Mouse (Mus musculus): Measurements from ENCODE around the gene Eomes.

Eomes gene

DNA sequence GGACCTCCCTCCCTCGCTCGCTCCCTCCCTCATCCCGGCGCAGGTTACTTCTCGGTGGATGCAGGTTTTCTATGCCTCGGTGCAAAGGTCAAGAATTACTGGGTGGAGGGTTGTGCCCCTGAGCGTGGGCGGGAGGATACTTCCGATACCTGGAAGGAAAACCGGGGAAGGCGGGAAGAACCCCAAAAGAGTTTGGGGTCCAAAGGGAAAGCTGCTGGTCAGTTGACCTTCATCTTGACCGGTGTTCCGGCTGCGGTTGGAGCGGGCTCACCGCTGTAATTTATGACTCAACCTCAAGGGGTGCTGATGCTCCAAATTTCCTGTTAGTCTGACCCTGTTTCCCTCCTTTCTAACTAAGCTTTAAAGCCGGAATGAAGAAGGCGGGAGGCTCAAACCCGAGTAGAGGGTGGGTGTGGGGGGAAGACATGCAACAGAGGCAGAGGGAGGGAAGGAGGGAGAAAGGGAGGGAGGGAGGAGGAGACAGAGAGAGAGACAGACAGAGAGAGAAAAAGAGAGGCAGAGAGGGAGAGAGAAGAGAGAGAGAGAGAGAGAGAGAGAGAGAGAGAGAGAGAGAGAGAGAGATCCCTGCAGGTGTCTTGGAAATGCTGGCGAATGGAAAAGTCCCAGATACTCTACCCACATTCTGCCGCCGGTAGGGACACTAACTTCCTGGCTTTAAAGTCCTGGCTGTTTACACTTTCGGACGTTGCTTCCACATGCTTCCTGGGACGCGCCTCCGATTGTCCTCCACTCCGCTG, 10.3 kb downstream of the Eomes start:
- peak; percentile 63 for DNase-seq

DNA sequence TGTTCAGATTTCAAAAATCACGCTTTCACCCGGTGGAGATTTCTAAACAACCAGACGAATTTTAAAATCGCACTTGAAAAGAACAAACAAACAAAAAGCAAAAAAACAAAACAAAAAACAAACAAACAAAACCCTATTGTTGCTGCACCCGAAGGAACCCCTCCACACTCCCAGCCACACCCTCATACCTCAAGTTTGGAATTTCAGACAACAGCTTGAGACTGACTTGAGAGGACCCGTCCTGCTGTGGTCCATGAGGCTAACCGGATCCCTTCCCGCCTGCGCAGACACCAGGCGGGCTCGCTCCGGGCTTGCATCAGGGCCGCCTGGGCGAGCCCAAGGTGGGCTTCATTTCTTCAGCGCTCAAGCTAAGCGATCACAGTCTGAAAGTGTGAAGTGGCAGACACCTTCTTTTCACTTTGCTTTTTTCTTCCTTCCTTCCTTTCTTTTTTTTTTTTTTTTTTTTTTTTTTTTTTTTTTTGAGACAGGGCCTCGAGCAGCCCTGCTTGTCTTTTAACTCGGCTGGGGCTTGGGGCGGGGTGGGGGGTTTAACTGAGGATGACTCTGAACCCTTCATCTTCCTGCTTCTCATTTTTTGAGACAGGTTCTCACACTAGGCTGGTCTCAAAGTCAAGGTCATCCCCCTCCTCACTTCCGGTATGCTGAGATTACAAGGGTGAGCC, 11.0 kb downstream of the Eomes start:
- no peak for DNase-seq

DNA sequence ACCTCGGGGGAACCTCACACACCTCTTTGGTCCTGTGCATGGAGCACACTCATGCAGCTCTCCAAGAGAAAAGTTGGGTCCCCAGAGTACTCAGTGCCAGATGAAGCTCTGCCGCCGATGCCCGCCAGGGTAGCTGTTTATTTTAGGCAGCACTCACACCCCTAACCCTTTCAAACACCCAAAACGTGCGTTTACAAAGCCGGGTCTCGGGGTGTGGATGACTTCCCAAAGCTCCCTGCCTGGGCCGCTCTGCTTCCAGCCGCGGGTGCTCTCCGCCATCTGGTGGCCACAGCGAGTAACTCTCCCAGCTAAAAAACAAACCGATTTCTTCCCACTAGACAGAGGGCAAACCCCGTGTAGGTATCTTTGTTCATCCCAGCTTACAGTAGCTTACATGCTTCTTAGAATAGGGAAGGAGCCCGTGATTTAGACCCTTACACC, 11.6 kb downstream of the Eomes start:
- DNase-seq, result peak; percentile 82

DNA sequence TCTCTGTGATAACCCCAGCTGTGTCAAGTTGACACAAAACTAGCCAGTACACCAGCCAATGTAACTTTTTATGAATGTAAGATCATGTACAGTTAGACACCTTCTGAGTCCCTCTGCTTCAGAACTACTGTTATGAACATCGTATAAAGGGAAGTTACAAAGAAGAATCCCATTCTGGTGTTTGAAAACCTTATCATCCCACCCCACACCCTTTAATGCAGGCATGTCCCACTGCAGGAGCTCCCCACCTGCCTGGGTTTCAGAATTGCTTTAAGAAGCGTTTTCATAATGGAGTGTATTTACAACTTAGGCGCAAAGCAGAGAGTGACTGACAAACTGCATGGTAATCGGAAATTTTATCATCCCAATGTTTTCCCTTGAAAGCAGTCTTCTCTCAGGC, 13.2 kb downstream of the Eomes start:
- DNase-seq, result no peak

DNA sequence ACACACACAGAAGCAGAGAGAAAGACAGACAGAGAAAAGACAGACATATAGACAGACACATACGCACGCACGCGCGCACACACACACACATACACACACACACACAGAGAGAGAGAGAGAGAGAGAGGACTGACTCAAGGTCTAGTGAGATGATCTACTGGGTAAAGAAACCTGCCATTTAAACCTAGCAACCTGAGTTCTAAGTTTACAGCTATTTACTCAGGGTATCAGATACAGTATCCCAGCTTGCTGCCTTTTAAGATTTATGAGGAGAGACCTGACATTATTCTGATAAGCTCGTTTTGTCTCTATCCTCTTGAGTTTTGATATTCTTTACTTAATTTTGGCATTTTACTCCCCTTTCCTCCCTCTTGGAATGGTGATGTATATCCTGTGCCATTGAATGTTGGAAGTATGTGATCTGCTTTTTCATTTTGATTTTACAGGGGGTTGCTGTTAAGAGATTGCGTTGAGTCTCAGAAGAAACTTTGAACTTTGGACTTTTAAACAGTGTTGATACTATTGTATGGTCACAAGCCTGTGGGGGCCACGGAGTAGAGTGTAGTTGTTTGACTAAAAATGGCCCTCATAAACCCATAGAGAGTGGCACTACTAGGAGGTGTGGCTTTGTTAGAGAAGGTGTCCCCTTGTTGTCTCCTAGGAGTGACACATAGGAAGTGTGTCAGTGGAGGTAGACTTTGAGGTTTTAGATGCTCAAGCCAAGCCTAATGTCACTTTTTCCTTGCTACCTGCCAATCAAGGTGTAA, 15.1 kb downstream of the Eomes start:
- no peak for DNase-seq

DNA sequence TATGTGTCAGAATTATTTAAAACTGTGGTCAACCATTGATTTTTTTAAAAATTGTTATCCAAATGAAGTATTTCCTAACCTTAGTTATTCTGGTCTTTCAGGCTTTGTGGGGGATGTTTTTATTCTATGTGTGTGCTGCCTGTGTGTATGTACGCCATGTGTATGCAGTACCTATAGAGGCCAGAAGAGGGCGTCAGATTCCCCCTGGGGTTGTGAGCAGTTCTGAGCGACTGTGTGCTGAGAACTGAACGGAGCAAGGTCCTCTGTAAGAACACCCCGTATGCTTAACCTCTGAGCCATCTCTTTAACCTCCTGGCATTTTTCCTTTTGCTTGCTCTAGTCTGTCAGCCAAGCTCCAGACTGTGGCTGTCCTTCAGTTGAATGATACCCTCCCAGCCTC, 16.1 kb downstream of the Eomes start:
- no peak for DNase-seq

DNA sequence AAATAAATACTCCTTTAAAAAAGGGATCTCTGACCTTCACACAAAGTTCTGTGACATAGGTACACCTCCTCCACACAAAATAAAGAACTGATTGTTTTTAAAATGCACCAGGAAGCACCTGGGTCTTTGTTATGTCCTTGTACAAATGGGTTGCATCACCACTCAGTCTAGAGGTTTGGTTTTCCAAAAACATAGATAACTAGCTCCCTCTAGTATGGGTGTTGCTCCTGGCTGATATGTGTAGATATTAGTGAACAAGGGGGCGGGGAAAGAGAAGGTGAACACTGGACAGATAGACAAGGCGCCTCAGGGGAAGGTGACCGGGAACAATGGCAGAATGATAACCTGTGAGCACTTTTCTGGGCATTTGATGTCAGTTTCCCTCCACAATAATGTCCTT, 17.9 kb downstream of the Eomes start:
- no peak for DNase-seq

DNA sequence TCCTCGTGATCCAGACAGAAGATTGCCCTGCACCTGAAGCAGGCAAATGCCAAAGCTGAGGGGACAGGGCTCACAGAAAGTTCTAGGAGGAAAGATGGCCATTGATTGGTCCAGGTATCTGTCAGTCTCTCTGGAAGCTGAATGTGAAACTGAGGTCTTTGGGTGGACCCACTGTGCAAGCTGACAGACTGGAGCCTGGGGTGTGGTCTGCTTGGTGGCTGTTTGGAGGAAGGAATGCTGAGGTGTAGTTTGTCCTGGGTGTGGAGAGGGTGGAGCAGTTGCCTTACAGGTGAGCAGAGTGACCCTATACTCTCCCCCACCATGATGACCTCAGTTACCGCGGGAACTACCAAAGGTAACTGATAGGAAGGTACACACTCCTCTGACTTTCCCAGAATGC, 18.9 kb downstream of the Eomes start:
- no peak for DNase-seq

DNA sequence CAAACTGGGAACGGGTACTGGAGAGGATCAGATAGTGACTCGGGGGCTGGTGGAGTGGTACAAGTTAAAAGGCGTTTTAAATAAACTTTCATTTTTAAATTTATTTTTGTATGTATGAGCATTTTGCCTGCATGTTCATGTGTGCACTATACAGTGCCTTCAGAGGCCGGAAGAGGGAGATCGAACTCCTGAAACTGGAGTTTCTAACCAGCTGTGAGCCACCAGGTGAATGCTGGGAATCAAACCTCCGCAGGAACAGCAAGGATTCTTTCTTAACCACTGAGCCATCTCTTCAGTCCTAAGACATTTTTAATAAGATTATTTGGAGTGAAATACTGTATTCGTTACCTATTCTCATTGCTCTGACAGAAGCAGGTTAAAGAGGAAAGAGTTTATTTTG, 20.0 kb downstream of the Eomes start:
- DNase-seq, result no peak

DNA sequence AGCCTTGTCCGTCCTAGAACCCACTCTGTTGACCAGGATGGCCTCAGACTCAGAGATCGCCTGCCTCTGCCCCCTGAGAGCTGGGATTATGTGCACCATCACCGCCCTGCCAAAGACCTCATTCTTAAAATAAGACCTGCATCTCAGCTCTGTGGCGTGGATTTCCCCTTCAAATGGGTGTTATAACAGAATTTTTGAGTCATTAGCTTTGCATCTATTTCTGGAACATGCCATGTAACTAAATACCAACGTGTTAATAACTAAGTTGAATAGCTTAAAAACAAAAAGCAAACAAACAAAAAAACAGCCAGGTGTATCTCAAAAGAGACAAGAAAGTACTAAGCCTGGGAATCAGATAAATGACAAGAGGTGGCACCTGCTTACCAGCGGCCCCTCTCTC, 23.0 kb downstream of the Eomes start:
- DNase-seq, result no peak

DNA sequence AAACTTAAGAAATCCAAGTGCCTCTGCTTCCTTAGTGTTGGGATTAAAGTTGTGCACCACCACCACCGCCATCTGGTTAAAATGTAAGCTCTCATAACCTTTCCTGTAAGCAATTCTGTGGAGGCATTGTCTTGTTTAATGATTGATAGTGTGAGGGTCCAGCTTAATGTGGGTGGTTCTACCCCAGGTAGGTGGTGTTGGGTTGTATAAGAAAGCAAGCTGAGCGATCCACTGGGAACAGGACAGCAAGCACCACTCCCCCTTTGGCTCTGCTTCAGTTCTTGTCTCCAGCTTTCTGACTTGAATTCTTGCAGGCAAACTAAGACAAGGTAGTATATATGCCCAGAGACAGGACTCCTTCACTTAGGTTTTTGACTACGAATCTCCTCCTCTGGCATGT, 26.6 kb downstream of the Eomes start:
- peak; percentile 38 for DNase-seq

DNA sequence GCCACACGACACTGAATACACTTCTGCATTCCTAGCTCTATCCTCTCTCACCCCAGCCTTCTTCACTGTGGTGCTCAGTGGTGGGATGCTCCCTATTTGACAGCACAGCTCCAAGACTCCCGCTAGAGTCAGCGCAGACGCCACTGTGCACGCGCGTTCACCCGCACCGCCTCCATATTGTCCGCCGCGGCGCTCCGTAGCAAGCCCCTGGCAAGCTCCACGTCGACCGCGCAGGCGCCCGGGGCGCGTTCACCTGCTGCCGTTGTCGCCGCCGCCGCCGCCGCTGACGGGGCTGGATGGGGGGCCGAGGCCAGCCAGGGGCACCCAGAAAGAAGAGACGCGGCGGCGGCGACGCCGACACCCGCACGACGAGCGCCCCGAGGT, 28.0 kb downstream of the Eomes start, which contains the start of gene Golga4:
Golga4 (plus strand) TSS at position 248 of the 384 bp plus-strand sequence.
- peak; percentile 95 for DNase-seq

DNA sequence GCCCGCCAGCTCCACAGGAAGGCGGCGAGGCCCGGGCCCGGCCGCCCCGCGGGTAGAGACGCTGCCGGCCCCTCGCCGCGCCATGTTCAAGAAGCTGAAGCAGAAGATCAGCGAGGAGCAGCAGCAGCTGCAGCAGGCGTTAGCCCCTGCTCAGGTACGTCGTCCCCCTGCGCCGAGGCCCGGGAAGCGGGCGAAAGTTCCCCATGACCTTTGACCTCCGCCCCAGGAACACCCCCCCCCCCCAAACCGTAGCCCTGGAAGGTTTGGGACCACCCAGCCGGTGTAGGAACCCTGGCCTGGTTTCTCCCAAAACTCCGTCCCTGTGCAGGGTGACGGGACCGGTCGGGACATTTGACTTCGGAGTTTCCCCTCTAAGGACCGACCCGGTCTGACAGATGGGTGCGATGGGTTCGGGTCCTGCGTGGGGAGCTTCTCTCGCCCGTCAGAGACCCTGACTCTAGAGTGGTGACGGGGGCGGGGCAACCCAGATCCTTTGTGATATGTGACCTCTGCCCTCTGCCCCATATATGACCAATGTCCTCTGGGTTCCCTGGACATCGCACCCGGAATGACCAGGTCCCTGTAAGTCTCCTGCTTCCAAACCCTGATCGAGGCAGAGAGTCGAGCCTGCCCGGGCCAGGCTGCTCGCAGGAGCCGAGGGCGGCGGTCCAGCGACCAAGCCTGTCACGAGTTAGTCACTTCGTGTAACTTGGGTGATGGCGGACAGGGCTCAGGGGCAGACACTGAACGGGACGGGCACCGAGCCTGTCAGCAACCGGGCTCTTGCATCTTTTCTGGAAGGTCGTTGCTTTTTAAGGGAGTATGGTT, 28.6 kb downstream of the Eomes start:
- peak; percentile 60 for DNase-seq

DNA sequence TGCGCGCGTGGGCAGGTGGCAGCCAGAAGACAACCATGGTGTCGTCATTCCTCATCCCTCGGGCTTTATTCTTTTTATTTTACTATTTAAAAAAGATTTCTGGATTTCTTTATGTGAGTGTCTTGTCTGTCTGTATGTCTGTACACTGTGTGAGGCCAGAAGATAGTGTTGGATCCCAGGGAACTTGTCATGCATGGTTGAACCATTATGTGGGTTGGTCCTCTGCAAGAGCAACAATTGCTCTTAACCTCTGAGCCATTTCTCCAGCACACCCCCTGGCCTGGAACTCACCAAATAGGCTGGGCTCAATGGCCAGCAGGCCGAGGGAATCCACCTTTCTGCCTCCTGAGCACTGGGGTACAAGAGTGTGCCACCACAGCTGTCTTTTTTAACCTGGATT, 29.5 kb downstream of the Eomes start:
- DNase-seq, result peak; percentile 54

DNA sequence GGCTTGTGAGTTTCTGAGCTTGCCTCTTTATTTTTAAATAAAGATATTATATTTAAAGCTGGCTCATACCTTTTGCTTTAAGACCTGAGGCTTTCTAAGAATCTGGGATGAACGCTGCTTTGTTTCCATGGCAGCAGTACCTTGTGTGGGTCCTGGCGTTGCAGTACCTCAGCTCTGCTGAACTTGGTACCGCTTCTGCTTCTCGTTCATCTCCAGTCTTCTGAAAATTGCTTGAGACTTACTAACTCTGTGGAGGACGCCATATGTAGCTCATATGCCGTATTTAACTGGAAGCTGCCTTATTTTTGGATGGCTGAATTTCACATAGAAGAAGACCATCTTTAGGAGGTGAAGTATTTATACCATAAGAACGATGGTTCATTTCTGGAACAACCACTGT, 30.6 kb downstream of the Eomes start:
- no peak for DNase-seq

DNA sequence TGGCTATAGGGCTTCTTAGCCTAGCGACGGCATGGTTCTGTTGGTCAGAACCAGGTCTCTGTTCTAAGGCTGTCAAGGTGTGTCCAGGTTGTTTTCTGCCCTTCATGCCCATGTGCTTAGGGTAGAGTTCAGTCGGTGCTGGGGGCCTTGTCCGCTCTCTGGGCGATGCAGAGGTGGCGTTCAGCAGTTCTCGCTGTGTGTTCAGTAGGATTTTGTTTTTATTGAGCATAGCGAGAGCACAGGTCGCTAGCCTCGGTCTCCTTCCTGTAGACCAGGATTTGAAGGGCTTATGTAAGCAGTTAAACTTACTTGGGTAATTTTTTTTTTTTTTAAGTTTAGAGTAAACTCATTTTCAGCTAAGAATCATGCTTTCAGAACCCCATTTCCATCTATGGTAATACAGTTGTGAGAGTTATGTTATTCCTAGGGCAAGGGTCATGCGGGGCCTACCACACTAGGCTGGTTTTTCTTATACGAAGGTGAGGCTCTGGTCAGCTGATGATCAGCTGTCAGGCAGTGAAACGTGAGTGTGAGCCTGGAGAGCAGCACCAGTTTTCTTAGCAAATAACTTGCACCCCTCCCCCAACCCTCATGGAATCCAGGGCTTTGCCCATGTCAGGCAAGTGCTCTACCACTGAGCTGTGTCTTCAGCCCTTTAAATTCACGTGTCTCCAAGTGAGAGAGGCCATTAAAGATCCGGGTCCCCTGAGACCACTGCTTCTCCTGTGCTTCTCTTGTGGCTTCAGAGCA, 33.1 kb downstream of the Eomes start:
- peak; percentile 53 for DNase-seq

DNA sequence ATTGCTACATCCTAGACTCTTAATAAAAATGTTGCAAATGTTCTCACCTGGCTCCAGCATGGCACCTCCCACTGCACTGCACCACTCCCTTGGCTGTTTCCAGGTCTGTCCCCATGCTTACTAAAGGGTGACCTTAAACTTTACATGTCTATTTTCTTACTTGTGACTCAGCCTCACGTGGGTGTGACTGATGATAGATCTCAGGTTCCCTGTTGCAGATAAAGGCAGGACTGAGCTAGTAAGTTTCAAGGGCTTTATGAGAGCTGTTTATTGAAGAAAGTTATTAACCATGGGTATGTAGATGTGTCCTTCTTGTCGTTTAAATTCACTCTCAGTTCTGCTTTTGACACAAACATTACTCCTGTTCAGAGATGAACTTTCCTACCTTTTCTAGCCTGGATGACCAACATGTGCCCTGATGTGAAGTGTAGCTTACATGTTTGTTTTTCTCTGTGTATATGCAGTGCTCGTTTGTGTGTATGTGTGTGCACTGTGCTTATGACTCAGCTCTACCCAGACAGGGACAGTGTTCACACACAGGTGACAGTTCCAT, 34.7 kb downstream of the Eomes start:
- no peak for DNase-seq

DNA sequence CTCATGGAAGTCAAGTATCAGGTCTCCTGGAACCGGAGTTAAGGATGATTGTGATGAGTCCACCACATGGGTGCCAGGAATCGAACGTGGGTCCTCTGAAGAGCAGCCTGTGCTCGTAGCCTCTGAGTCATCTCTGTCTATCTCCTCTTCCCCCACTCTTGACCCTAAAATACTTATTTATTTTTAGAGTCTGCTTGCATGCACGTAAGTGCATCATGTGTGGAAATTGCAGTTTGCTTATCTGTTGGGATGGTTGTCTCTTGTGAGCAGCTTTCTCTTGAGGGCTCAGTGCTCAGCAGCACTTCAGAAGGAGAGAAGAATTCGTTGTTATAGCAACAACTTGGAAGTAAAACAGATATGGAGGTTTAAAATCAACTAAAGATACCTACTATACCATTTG, 37.5 kb downstream of the Eomes start:
- DNase-seq, result no peak

DNA sequence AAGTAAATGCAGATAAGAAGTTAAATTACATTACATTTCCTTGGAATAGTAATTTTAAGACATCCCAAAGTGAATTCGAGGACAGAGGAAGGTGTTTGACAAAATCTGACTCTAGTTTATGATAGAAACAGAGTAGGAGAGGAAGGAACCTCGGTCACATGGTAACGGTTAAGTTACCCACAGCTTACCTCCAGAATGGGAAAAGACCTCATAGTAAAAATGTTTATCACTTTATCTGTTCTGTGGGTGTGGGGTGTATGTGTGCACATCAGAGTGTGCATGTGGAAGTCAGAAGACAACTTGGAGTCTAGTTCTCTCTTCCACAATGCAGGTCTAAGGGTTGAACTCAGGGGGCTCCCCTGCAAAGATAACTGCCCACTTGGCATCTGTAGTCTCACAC, 38.1 kb downstream of the Eomes start:
- DNase-seq, result no peak

DNA sequence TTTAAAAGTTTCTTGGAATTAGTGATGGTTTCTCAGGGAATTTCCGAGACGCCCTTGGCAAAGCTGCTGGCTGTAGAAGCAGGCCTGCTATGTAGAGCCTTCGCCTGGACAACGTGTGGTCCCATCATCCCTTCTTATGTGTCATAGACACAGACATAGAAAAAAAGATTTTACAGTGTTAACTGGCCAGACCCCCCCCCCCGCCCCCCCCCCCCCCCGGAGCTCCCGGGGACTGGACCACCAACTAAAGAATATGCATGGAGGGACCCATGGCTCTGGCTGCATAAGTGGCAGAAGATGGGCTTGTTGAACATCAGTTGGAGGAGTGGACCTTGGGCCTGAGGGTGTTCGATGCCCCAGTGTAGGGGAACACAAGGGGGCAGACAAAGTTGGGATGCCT, 39.6 kb downstream of the Eomes start:
- DNase-seq, result no peak

DNA sequence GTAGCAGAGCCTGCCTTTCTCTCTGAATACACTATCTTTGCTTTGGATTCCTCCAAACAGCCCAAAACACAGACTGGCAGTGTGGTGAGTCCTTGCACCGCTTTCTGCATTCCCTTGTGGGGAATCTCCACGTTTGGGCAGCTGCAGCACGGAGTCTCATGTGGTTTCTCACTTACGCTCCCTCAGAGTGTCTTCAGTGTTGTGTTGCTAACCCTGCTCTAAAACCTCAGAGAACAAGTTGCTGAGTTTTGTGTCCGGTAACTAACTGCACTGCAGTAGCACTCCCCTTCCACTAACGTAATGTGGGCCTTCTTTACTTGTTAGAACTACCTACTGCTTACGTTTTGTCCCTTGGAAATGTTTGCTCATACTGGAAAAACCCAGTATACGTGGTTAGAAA, 41.1 kb downstream of the Eomes start:
- DNase-seq, result no peak

DNA sequence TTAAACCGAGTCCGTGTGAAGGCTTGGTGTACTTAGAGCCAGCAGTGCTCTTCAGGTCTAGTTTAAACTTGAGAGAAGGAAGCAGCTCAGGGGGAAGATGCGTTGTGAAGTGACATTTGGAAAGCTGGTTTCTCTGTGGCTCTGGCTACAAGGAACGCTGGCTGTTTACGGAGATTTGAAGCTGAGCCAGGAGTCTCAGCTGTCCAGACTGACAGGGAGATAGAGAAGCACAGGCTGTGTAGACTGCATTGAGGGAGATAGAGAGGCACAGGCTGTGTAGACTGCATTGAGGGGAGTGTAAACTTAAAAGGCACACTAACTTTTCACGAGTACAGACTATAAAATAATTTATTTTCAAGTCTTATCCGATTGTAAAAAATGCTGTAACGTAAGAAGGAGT, 42.0 kb downstream of the Eomes start:
- DNase-seq, result peak; percentile 34

All from kidney, postnatal 10 days (tissue).